Comparison of ENCODE assay signal across 10 mouse cellular contexts in the genomic region with DNA sequence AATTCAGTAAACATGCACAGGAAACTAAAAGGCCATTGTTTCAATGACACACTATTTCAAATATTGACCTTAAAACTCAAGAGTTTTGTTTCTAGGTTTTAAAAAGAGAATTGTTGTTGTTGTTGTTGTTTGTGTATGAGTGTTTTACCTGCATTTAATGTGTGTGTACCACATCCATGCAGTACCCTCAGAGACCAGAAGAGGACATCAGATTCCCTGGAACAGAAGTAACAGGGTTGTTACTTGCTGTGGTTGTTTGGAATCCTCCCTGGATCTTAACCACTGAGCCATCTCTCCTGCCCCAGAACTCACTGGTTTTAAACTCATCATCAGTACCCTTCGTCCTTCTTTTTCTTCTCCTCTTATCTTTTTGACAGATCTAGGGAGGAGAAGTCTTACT.
A peak's percentile ranks its signal among the peaks of the same experiment; 100 is the strongest.
DNase-seq lines count a peak whose midpoint lies in the region; ATAC-seq and TF ChIP-seq lines count a peak whose summit lies in the region.
"Had no signal": no experiment of that assay in that cellular context is flagged by ENCODE, and none has a peak within 500 bp of the region (broad histone marks: within the 10 kb centered on the region; RNA-seq: fewer than 3 reads in every experiment).

No protein-coding gene starts in this region.

- H3K4me3 ChIP-seq in forebrain, embryonic 14.5 days (ENCODE audit: low read depth, low read length), result no peak overlapping the region
- H3K4me3 ChIP-seq in forebrain, embryonic 13.5 days, result no peak overlapping the region
- H3K4me3 ChIP-seq in E14TG2a.4 (replicated peaks; ENCODE audit: low read length), result no peak overlapping the region
- H3K4me3 ChIP-seq: embryonic facial prominence, embryonic 15.5 days had no signal

- no peaks in the 10 kb centered on the region for H3K9me3 ChIP-seq in forebrain, embryonic 14.5 days (replicated peaks; ENCODE audit: control insufficient read depth, low read length)
- H3K9me3 ChIP-seq in forebrain, embryonic 13.5 days (replicated peaks), result no peaks in the 10 kb centered on the region
- H3K9me3 ChIP-seq in E14TG2a.4 (ENCODE audit: low read length), result no peaks in the 10 kb centered on the region
- H3K9me3 ChIP-seq: embryonic facial prominence, embryonic 15.5 days had no signal

- peak; percentile 86 for TF ChIP-seq CTCF in E14TG2a.4 (conservative IDR thresholded peaks at IDR 0.05; ENCODE audit: low read length)

- no peaks in the 10 kb centered on the region for H3K4me1 ChIP-seq in forebrain, embryonic 14.5 days (ENCODE audit: control insufficient read depth, insufficient read depth, low read length)
- no peaks in the 10 kb centered on the region for H3K4me1 ChIP-seq in forebrain, embryonic 13.5 days
- no peaks in the 10 kb centered on the region for H3K4me1 ChIP-seq in E14TG2a.4 (replicated peaks; ENCODE audit: low read depth, low read length)
- H3K4me1 ChIP-seq: embryonic facial prominence, embryonic 15.5 days had no signal

- no peak overlapping the region for H3K9ac ChIP-seq in forebrain, embryonic 14.5 days (ENCODE audit: low read length)
- H3K9ac ChIP-seq in forebrain, embryonic 13.5 days, result no peak overlapping the region
- H3K9ac ChIP-seq: embryonic facial prominence, embryonic 15.5 days had no signal

- intact Hi-C loops in left cerebral cortex, postnatal 4 days (cut with DNase I), result loop anchor here (10.0 kb wide), 2 partner anchors 152 to 202 kb away; no protein-coding TSS in a partner anchor

- no peak overlapping the region for H3K4me2 ChIP-seq in forebrain, embryonic 14.5 days (ENCODE audit: low read length)
- H3K4me2 ChIP-seq in forebrain, embryonic 13.5 days, result no peak overlapping the region
- H3K4me2 ChIP-seq: embryonic facial prominence, embryonic 15.5 days had no signal

- WGBS in forebrain, embryonic 14.5 days, result 56% methylated on average over 1 of the region's 1 CpGs
- 57% methylated on average over 1 of the region's 1 CpGs for WGBS in forebrain, embryonic 13.5 days

- DNase-seq in forebrain, embryonic 14.5 days (ENCODE audit: low spot score), result peak; percentile 27
- peak; percentile 7 to 18 for DNase-seq in left cerebral cortex, adult 18-20 months (ENCODE audit: low spot score in 2 of 2)
- no peak for DNase-seq in left cerebral cortex, postnatal 4 days
- peak; percentile 37 for DNase-seq in embryo, embryonic 10.5 days (ENCODE audit: low spot score)
- DNase-seq in frontal cortex, postnatal 14 days (ENCODE audit: low spot score in 2 of 2), result no peak
- DNase-seq: gastrocnemius, postnatal 14 days had no signal

- H3K27me3 ChIP-seq in forebrain, embryonic 14.5 days (replicated peaks; ENCODE audit: control insufficient read depth, insufficient read depth, low read length), result no peaks in the 10 kb centered on the region
- no peaks in the 10 kb centered on the region for H3K27me3 ChIP-seq in forebrain, embryonic 13.5 days
- H3K27me3 ChIP-seq in E14TG2a.4 (ENCODE audit: insufficient read depth, low read length), result no peaks in the 10 kb centered on the region
- H3K27me3 ChIP-seq: embryonic facial prominence, embryonic 15.5 days had no signal

- H3K27ac ChIP-seq in forebrain, embryonic 14.5 days (ENCODE audit: low read depth, low read length), result no peak overlapping the region
- no peak overlapping the region for H3K27ac ChIP-seq in forebrain, embryonic 13.5 days
- H3K27ac ChIP-seq: embryonic facial prominence, embryonic 15.5 days had no signal

- no peak for ATAC-seq in forebrain, embryonic 14.5 days
- no peak for ATAC-seq in forebrain, embryonic 13.5 days
- ATAC-seq in megakaryocyte, adult 5-6 weeks (ENCODE audit: poor library complexity, severe bottlenecking), result no peak

- no peaks in the 10 kb centered on the region for H3K36me3 ChIP-seq in forebrain, embryonic 14.5 days (ENCODE audit: control insufficient read depth, insufficient read depth, low read length)
- H3K36me3 ChIP-seq in forebrain, embryonic 13.5 days (ENCODE audit: poor library complexity, severe bottlenecking), result no peaks in the 10 kb centered on the region
- H3K36me3 ChIP-seq in E14TG2a.4 (ENCODE audit: insufficient read depth, low read length), result no peaks in the 10 kb centered on the region
- H3K36me3 ChIP-seq: embryonic facial prominence, embryonic 15.5 days had no signal

Comparison
In these comparisons a context has a peak if more than half of its experiments do, and no peak if none do; other contexts are left out.
1. DNase-seq: peak in forebrain, embryonic 14.5 days (single experiment), left cerebral cortex, adult 18-20 months (2 of 2) and embryo, embryonic 10.5 days (single experiment); none in left cerebral cortex, postnatal 4 days (single experiment) and frontal cortex, postnatal 14 days (0 of 2).